Mouse (Mus musculus): ENCODE measurements around the gene Tmem220. TPM values are rescaled to one million over a fixed set of nuclear protein-coding genes. Genes with fewer than 3 reads are reported as not detected.

The Tmem220 gene
- polyA plus RNA-seq (2015; fragmentation: Nextera tagmentation; extraction: Ambion mirVana): 0.89 and 0.93 TPM in 2 replicates

DNA sequence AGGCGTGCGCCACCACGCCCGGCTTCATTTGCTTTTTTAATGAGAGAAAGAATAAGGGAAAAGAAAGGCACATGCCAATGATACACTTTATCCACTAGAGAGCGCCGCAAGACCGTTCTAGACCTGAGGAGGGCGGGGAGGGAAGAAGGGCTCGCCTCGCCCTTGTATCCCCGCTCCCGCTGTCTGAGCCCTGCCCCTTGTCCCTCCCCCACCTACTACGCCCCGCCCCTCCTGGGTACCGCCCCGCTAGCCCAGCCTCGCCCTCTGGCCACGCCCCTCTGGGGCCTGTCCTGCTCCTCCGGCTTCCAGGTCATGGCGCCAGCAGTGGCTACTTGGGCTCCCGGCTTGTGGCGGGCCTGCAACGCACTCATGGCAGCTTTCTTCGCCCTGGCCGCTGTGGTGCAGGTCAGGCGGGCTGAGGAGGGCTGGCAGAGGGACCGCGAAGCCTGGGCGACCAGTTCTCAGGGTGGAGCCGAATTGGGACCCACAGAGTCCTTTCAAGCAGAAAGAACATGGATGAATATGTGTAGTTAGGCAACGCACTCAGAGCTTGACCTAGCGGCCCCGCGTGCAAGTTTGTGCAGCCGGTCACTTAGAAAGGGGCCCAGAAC, at the start of gene Tmem220:
Gene Tmem220 (plus strand): TSS at position 288 of the 611 bp plus-strand sequence.
- no peak within 1 kb of the TSS for H3K27ac ChIP-seq
- H3K36me3 ChIP-seq: no peaks in the 10 kb centered on the region
- ATAC-seq: peak; percentile 95
- peaks cover 12% of the 10 kb centered on the region; the same call in 1 of the 2 replicates for H3K27me3 ChIP-seq
- peak within 1 kb of the TSS; percentile 48; the same call in 1 of the 2 replicates for H3K9ac ChIP-seq (replicated peaks)
- H3K9me3 ChIP-seq: no peaks in the 10 kb centered on the region
- WGBS: 2% methylated on average over 35 of the region's 35 CpGs
- H3K4me2 ChIP-seq (replicated peaks): peak within 1 kb of the TSS; percentile 57
- H3K4me1 ChIP-seq (replicated peaks): peaks cover 20% of the 10 kb centered on the region
- peak within 1 kb of the TSS; percentile 43 for H3K4me3 ChIP-seq (replicated peaks)

DNA sequence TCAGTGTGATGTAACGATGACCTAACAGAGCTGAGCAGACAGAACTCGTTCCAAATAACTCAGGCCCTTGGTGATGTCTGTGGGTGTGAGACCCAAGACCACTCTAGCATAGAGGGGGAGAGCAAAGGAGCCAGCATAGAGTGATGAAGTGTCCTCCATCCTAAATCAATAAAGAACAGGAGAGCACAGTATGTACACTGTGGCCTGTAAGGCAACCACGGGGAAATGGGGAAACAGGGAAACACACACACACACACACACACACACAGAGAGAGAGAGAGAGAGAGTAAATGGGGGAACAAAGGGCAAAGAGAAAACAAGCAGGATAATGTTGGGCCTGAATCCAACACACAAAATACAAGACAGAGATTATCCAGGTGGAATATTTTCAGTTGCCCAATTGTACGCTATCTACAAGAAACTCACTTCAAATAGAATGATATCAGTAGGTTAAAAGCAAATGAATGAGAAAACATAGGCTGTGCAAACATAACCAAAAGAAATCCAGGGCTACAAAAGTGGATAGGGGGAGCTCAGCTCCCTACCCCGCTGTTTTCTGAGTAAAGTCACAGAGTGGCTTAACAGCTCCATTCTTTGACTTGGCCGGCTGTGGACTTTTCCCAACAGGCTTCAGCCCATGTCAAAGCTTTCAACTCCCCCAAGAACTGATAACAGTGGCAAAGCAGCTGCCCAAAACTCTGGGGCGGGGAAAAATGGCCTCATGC, 49.2 kb upstream of the Tmem220 start:
- Histone ChIP-seq H3K27me3 (no peaks in the 10 kb centered on the region), H3K4me1 (replicated peaks) (no peaks in the 10 kb centered on the region), H3K36me3 (no peaks in the 10 kb centered on the region), H3K9me3 (peaks cover 4% of the 10 kb centered on the region; the same call in 1 of the 2 replicates), H3K4me3 (replicated peaks) (no peak overlapping the region), H3K4me2 (replicated peaks) (no peak overlapping the region), H3K9ac (replicated peaks) (no peak overlapping the region), H3K27ac (no peak overlapping the region)
- WGBS: 90% methylated on average over 7 of the region's 7 CpGs
- ATAC-seq: no peak

DNA sequence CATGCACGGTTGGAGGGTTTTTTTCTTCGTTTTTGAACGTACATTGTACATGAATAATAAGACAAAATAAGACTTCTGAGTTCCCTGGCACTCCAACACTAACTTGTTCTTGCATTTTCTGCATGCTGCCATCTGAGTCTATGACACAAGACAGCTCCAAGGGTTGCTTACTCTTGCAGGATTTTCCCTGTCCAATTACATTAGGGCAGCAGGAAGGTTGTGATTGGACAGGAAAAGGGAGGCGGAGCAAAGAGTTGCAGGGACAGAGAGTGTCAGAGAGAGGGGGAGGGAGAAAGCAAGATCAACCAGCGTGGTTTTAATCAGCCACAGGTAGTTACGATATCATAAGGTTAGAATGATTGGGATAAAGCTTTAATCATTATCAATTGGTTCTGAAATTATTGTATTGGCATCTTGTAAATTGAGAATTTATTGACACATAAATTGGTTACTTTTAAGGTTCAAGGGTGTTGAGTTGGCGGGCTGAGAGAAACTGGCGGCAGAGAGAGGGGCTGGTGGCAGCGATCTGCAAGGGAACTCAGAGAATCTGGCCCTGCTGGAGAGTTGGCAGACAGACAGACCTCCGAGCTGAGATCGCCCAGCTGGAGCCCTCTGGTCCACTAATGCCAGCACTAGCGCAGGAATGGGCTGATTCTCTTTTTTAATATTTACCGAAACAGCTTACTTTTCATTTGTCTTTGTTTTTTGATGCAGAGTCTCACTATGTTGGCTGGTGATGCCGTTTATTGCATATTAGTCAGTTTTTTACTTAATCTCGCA, 43.4 kb upstream of the Tmem220 start:
- no peak overlapping the region for H3K9ac ChIP-seq (replicated peaks)
- no peak for ATAC-seq
- no peak overlapping the region for H3K4me2 ChIP-seq (replicated peaks)
- WGBS: 80% methylated on average over 15 of the region's 15 CpGs
- H3K9me3 ChIP-seq: no peaks in the 10 kb centered on the region
- peaks cover 19% of the 10 kb centered on the region for H3K4me1 ChIP-seq (replicated peaks)
- no peaks in the 10 kb centered on the region for H3K27me3 ChIP-seq
- no peak overlapping the region for H3K4me3 ChIP-seq (replicated peaks)
- no peak overlapping the region for H3K27ac ChIP-seq
- no peaks in the 10 kb centered on the region for H3K36me3 ChIP-seq

GRCm38 (mm10) chr11:66982794-66983193, 42.2 kb upstream of the Tmem220 start:
- Histone ChIP-seq H3K9me3 (no peaks in the 10 kb centered on the region), H3K4me3 (replicated peaks) (no peak overlapping the region), H3K36me3 (no peaks in the 10 kb centered on the region), H3K9ac (replicated peaks) (no peak overlapping the region), H3K27me3 (no peaks in the 10 kb centered on the region), H3K4me1 (replicated peaks) (peaks cover 19% of the 10 kb centered on the region), H3K4me2 (replicated peaks) (no peak overlapping the region), H3K27ac (no peak overlapping the region)
- no peak for ATAC-seq
- 37% methylated on average over 6 of the region's 6 CpGs for WGBS

DNA sequence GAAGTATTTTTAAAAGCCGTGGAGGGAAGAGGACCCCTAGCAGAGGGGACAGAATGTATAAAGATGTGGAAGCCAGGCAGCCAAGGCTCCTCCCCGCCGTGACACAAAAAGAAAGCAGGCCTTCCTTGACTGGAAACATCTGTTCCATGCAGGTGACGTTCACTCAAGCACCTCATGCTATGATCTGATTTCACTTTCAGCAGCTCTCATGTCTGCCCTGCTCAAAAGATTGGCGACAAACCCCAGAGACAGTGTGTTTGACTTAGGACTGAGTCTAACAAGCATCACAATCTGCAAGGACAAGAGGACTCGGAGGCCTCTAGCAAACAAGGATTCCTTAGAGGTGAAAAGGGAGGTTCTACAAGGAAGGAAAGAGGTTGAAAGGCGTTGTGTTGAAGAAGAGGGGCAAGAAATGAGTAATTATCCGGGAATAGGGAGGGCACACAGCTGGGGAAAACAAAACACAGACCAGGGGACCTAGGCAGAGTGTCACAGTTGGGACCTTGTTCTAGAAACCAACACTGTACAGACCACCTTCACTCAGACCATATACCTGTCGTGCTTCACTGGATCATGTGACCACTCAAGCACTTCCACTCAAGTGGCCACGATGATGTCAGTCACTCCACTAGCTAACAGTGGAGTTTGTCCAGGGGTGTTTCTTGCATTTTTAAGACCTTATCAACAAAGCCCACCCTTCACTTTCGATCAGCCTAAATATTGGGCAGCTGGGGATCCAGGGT, 41.4 kb upstream of the Tmem220 start:
- Histone ChIP-seq H3K4me1 (replicated peaks) (peaks cover 19% of the 10 kb centered on the region), H3K27ac (peak overlapping the region; percentile 83), H3K9me3 (no peaks in the 10 kb centered on the region), H3K4me2 (replicated peaks) (no peak overlapping the region), H3K27me3 (0 out of 2 replicates have a peak, but pooled peaks cover 2% of the 10 kb centered on the region), H3K9ac (replicated peaks) (no peak overlapping the region), H3K36me3 (no peaks in the 10 kb centered on the region), H3K4me3 (replicated peaks) (no peak overlapping the region)
- ATAC-seq: peak; percentile 35
- 65% methylated on average over 11 of the region's 11 CpGs for WGBS

- Histone ChIP-seq H3K9ac (replicated peaks) (peak overlapping the region; percentile 64), H3K4me3 (replicated peaks) (peak overlapping the region; percentile 40), H3K36me3 (no peaks in the 10 kb centered on the region), H3K27ac (peak overlapping the region; percentile 83), H3K27me3 (0 out of 2 replicates have a peak, but pooled peaks cover 2% of the 10 kb centered on the region), H3K4me1 (replicated peaks) (peaks cover 19% of the 10 kb centered on the region), H3K9me3 (no peaks in the 10 kb centered on the region), H3K4me2 (replicated peaks) (peak overlapping the region; percentile 63)
- ATAC-seq: peak; percentile 75
- 3% methylated on average over 28 of the region's 28 CpGs for WGBS
Observed at GRCm38 (mm10) chr11:66984165-66985135, 40.5 kb upstream of the Tmem220 start.

DNA sequence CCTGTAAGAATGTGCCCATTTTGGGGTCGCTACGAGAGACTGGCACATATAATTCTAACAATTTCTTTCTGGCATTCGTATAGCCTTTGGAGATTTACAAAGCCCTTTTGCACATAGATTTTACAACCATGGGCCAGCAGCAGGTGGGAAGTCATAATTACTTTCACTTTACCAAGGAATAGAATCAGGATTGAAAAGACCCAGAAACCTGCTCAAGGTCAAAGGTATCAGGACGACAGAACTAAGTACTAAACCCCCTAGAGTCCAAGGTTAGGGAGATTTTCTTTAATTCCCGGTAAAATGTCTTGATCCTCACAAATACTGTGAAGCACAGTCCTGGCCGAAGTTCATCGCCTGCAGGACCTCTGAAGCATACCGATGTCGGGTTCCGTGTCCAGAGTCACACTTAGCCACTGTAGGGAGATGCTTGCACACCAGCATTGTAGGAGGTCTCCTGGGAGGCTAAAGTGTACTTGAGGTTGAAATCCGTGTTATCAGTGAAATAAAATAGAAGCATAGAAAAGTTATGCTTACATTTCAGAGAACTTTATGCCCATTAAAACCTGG, 39.7 kb upstream of the Tmem220 start:
- Histone ChIP-seq H3K9me3 (no peaks in the 10 kb centered on the region), H3K36me3 (no peaks in the 10 kb centered on the region), H3K4me3 (replicated peaks) (peak overlapping the region; percentile 40), H3K27me3 (0 out of 2 replicates have a peak, but pooled peaks cover 2% of the 10 kb centered on the region), H3K4me2 (replicated peaks) (peak overlapping the region; percentile 63), H3K27ac (0 out of 2 replicates have a peak overlapping the region, but pooled peaks have one; percentile 83), H3K4me1 (replicated peaks) (peaks cover 19% of the 10 kb centered on the region), H3K9ac (replicated peaks) (peak overlapping the region; percentile 64)
- WGBS: 26% methylated on average over 11 of the region's 11 CpGs
- ATAC-seq: no peak

DNA sequence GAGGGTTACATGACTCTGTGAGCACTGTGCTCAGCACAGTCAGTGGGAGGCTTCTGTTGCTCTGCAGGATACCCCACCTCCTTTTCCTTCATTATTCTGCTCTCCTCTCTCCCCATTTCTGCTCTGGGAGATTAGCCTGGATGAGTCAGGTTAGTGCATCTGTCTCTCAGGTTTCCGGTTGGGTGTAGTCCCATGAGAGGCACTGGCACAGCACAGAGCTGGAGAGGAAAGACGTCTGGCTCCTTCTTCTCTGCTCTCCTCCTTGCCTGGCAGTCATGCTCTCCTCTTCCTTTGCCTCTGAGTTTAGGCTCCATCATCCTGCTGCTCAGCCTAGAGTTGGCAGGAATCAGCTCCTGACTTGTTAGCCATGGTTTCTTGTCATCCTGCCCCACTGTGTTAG, 32.8 kb upstream of the Tmem220 start:
- Histone ChIP-seq H3K4me3 (replicated peaks) (no peak overlapping the region), H3K4me1 (replicated peaks) (no peaks in the 10 kb centered on the region), H3K27me3 (0 out of 2 replicates have a peak, but pooled peaks cover 2% of the 10 kb centered on the region), H3K36me3 (no peaks in the 10 kb centered on the region), H3K4me2 (replicated peaks) (no peak overlapping the region), H3K9me3 (no peaks in the 10 kb centered on the region), H3K27ac (no peak overlapping the region), H3K9ac (replicated peaks) (no peak overlapping the region)
- ATAC-seq: no peak
- WGBS: 65% methylated on average over 2 of the region's 2 CpGs

DNA sequence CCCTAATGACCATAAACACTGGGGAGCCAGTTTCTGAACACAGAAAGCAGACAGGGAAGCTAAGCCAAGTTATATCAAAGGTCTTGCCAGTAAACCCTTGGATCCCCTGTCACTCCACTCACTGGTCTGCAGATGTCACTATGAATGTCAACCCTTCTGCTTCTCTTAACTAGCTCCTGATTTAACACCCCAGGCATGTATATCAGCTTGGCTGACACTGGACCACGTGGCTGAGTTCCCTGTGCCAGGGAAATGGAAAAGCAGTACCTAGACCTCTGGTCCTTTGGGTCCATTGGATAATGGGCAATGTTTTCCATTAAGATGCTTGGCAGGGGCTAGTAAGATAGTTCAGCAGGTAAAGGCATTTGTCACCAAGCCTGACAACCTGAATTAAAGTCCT, 31.3 kb upstream of the Tmem220 start:
- no peaks in the 10 kb centered on the region for H3K36me3 ChIP-seq
- no peak overlapping the region for H3K27ac ChIP-seq
- H3K9ac ChIP-seq (replicated peaks): no peak overlapping the region
- 0 out of 2 replicates have a peak, but pooled peaks cover 2% of the 10 kb centered on the region for H3K4me1 ChIP-seq (replicated peaks)
- WGBS: 65% methylated on average over 1 of the region's 1 CpGs
- H3K4me3 ChIP-seq (replicated peaks): no peak overlapping the region
- no peaks in the 10 kb centered on the region for H3K9me3 ChIP-seq
- no peak overlapping the region for H3K4me2 ChIP-seq (replicated peaks)
- no peaks in the 10 kb centered on the region for H3K27me3 ChIP-seq
- no peak for ATAC-seq

DNA sequence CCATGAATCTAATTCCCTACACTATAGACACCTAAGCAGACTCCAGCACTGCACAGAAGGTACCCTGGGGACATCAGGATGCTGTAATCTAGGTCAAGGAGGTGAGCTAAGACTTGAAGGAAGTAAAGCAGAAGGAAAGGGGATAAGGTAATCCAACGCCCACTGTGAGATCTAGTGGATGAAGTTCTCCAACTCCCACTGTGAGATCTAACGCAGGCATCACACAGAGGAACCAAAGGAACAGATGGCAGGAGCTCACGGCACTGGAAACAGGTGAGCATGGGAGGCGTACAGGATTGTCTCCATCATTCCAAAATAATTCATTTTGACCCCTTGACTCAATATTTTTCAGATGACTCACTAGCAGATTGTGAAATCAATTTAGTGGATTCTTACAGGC, 28.5 kb upstream of the Tmem220 start:
- whole genome bisulfite sequencing: 83% methylated on average over 4 of the region's 4 CpGs
- H3K4me1 ChIP-seq (replicated peaks): peaks cover 12% of the 10 kb centered on the region
- H3K9ac ChIP-seq (replicated peaks): no peak overlapping the region
- no peak overlapping the region for H3K27ac ChIP-seq
- ATAC-seq: no peak
- H3K4me3 ChIP-seq (replicated peaks): no peak overlapping the region
- H3K4me2 ChIP-seq (replicated peaks): no peak overlapping the region
- H3K9me3 ChIP-seq: no peaks in the 10 kb centered on the region
- H3K36me3 ChIP-seq: no peaks in the 10 kb centered on the region
- H3K27me3 ChIP-seq: peaks cover 7% of the 10 kb centered on the region; the same call in 1 of the 2 replicates
